Mouse (Mus musculus) left cerebral cortex, postnatal 14 days (tissue): ENCODE data around the gene Pik3r3. TPM values are rescaled to one million over a fixed set of nuclear protein-coding genes. Genes with fewer than 3 reads are reported as not detected.
"Not testable (repeated sequence)": the region's sequence is repeated elsewhere in the genome, so short reads cannot be mapped to it uniquely, and the experiment has no call there.

ENCODE experiments used
- DNase-seq, 2 experiments: peaks; one replicate each; pipeline ENCODE4 v3.0.0; 2021 to 2022; ENCODE audit warnings: low spot score in 2 of 2, mixed read lengths in 1 of 2
- intact Hi-C: fragments of 180-260 bp; cut with DNase I; formaldehyde crosslinking; loops from one replicate; pipeline ENCODE4 v1.15.1; 2025
- total RNA-seq, 2 experiments: library from RNA; stranded (reverse); gene quantifications; 2 replicates each; pipeline ENCODE4 v1.2.3; 2021

The Pik3r3 gene
- total RNA-seq, 2 experiments from 2014 or later = 39.6 to 46.0 TPM

GRCm38 (mm10) chr4:116215895-116216605 lies 5.4 kb upstream of the Pik3r3 start:
- no peak for DNase-seq
- intact Hi-C loops = no loop called here

- peak; percentile 41 to 72 for DNase-seq
These were observed 4.4 kb upstream of the Pik3r3 start for GRCm38 (mm10) chr4:116217046-116217445.

GRCm38 (mm10) chr4:116217661-116218060 lies 3.8 kb upstream of the Pik3r3 start:
- DNase-seq, intact Hi-C loops: not testable (repeated sequence)

More at GRCm38 (mm10) chr4:116217046-116217445, 4.4 kb upstream of the Pik3r3 start:
- intact Hi-C loops = no loop called here

GRCm38 (mm10) chr4:116219056-116219455 lies 2.4 kb upstream of the Pik3r3 start:
- intact Hi-C loops = no loop called here
- no peak for DNase-seq

GRCm38 (mm10) chr4:116220071-116220650 lies 1.3 kb upstream of the Pik3r3 start:
- intact Hi-C loops = loop anchor here (5.0 to 10.0 kb wide), 2 partner anchors 43 to 185 kb away; no protein-coding TSS in a partner anchor
- no peak for DNase-seq

- no peak for DNase-seq
- intact Hi-C loops = loop anchor here (5.0 to 10.0 kb wide), 2 partner anchors 43 to 184 kb away; no protein-coding TSS in a partner anchor
These were observed 658 bp upstream of the Pik3r3 start for GRCm38 (mm10) chr4:116220780-116221139.

- DNase-seq = peak in 1 of 2 experiments; percentile 8
- intact Hi-C loops = loop anchor here (5.0 to 10.0 kb wide), 2 partner anchors 45 to 183 kb away; no protein-coding TSS in a partner anchor
These were observed 801 bp downstream of the Pik3r3 start for GRCm38 (mm10) chr4:116221996-116222842.

GRCm38 (mm10) chr4:116222843-116223119 lies 1.4 kb downstream of the Pik3r3 start:
- no peak for DNase-seq
- intact Hi-C loops = loop anchor here (5.0 to 10.0 kb wide), 2 partner anchors 45 to 182 kb away; no protein-coding TSS in a partner anchor

GRCm38 (mm10) chr4:116243377-116243776 lies 22.0 kb downstream of the Pik3r3 start:
- intact Hi-C loops = no loop called here
- DNase-seq = no peak

GRCm38 (mm10) chr4:116244240-116244639 lies 22.8 kb downstream of the Pik3r3 start:
- intact Hi-C loops = no loop called here
- DNase-seq = no peak

GRCm38 (mm10) chr4:116245926-116246325 lies 24.5 kb downstream of the Pik3r3 start:
- peak in 1 of 2 experiments; percentile 9 for DNase-seq
- intact Hi-C loops = not testable (repeated sequence)

- no peak for DNase-seq
- intact Hi-C loops = no loop called here
These were observed 28.6 kb downstream of the Pik3r3 start for GRCm38 (mm10) chr4:116249986-116250385.

GRCm38 (mm10) chr4:116268220-116268619 lies 46.8 kb downstream of the Pik3r3 start:
- intact Hi-C loops = no loop called here
- no peak for DNase-seq

GRCm38 (mm10) chr4:116282211-116282610 lies 60.8 kb downstream of the Pik3r3 start:
- DNase-seq = peak in 1 of 2 experiments; percentile 19
- intact Hi-C loops = loop anchor here (5.0 kb wide), 1 partner anchor 115 kb away; the partner anchor contains the start of gene Tspan1

- DNase-seq = peak; percentile 35 to 43
- intact Hi-C loops = no loop called here
These were observed 70.1 kb downstream of the Pik3r3 start for GRCm38 (mm10) chr4:116291561-116291960.

- DNase-seq = no peak
These were observed 71.9 kb downstream of the Pik3r3 start for GRCm38 (mm10) chr4:116293296-116293695.

GRCm38 (mm10) chr4:116300878-116301355 lies 79.5 kb downstream of the Pik3r3 start:
- DNase-seq = no peak
- intact Hi-C loops = no loop called here

More at GRCm38 (mm10) chr4:116293296-116293695, 71.9 kb downstream of the Pik3r3 start:
- intact Hi-C loops = no loop called here

- intact Hi-C loops = no loop called here
- DNase-seq = no peak
These were observed 83.1 kb downstream of the Pik3r3 start for GRCm38 (mm10) chr4:116304551-116304950.

- DNase-seq = no peak
- intact Hi-C loops = no loop called here
These were observed 96.2 kb downstream of the Pik3r3 start for GRCm38 (mm10) chr4:116317575-116317974.

- DNase-seq = no peak
- intact Hi-C loops = no loop called here
These were observed 100.7 kb downstream of the Pik3r3 start for GRCm38 (mm10) chr4:116322127-116322526.
